Mouse (Mus musculus) lung, adult 2 months (tissue): ENCODE results near the gene Pde4d.

ENCODE experiments used
- CTCF ChIP-seq: fragments of 200-500 bp; IDR thresholded peaks from 2 replicates; pipeline ENCODE4 v1.5.1; 2011; ENCODE audit warnings: mild to moderate bottlenecking, low read length, control low read depth; ENCODE audit not compliant: insufficient read depth
- POLR2A ChIP-seq: fragments of 200-500 bp; IDR thresholded peaks from 2 replicates; pipeline ENCODE4 v1.6.1; 2011; ENCODE audit warnings: low read depth, mild to moderate bottlenecking, control low read depth, low read length, borderline replicate concordance; ENCODE audit errors: extremely low read depth

DNA sequence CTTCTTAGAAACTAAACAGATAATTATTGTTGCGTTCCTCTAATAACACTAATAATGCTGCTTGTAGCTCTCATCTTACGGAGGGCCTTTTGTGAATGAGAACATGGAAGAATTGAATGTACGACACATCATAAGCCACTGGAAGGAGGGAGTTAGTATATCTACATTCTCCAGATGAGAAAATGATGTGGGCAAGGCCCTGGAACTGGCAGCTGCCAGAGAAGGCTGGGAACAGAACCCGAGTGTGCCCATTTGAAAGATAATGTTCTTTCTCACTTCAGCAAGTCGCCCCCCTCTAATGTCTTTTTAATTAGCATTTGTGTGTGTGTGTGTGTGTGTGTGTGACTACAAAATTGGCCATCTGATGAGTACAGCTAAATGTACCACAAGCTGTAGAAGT lies 1240.8 kb downstream of the Pde4d start:
- TF ChIP-seq CTCF (no peak), POLR2A (no peak)
